Mouse (Mus musculus) forebrain, embryonic 13.5 days (tissue): ENCODE measurements around the gene Rnf144a. TPM values are rescaled to one million over a fixed set of nuclear protein-coding genes. Genes with fewer than 3 reads are reported as not detected.

Experiments
- ATAC-seq: fragments of 200-750 bp; cut with Nextera tagmentation; 2 replicates; pipeline ENCODE4 v1.8.0; 2017
- H3K27ac ChIP-seq: fragments of 300-500 bp; sonication (generic); 2 replicates; pipeline ENCODE4 v1.5.1; 2015; ENCODE audit warnings: inconsistent platforms, mild to moderate bottlenecking, moderate library complexity
- H3K27me3 ChIP-seq: fragments of 300-500 bp; sonication (generic); 2 replicates; pipeline ENCODE4 v1.6.1; 2015; ENCODE audit warnings: mild to moderate bottlenecking, inconsistent platforms
- H3K36me3 ChIP-seq: fragments of 300-500 bp; sonication (generic); 2 replicates; pipeline ENCODE4 v1.6.1; 2015; ENCODE audit warnings: mild to moderate bottlenecking, inconsistent platforms; ENCODE audit not compliant: poor library complexity, severe bottlenecking
- H3K4me1 ChIP-seq: fragments of 300-500 bp; sonication (generic); 2 replicates; pipeline ENCODE4 v1.6.1; 2015; ENCODE audit warnings: inconsistent platforms
- H3K4me2 ChIP-seq: fragments of 300-500 bp; sonication (generic); 2 replicates; pipeline ENCODE4 v1.6.1; 2015; ENCODE audit warnings: inconsistent platforms, mild to moderate bottlenecking, moderate library complexity
- H3K4me3 ChIP-seq: fragments of 300-500 bp; sonication (generic); 2 replicates; pipeline ENCODE4 v1.5.1; 2015; ENCODE audit warnings: mild to moderate bottlenecking, inconsistent platforms
- H3K9ac ChIP-seq: fragments of 300-500 bp; sonication (generic); 2 replicates; pipeline ENCODE4 v1.6.1; 2015; ENCODE audit warnings: mild to moderate bottlenecking, inconsistent platforms
- H3K9me3 ChIP-seq: fragments of 300-500 bp; sonication (generic); replicated peaks from 2 replicates; pipeline ENCODE4 v1.6.1; 2016; ENCODE audit warnings: inconsistent platforms
- WGBS: fragments of 180-500 bp; shearing (Covaris S2); methylation state at CpG from one replicate; pipeline ENCODE4 v1.1.7; 2015; 5-methylcytosine and 5-hydroxymethylcytosine counted together
- polyA plus RNA-seq: library from polyadenylated mRNA; unstranded; fragments of >200 nt; fragmentation: Nextera tagmentation; extraction: Ambion mirVana; gene quantifications from 2 replicates; pipeline ENCODE4 v1.2.1, GENCODE M21; 2015

Rnf144a gene
- polyA plus RNA-seq, 1 experiment from 2014 or later = 36.8 TPM

GRCm38 (mm10) chr12:26386947-26387346, 28.1 kb downstream of the Rnf144a start:
- Histone ChIP-seq H3K4me3 (no peak overlapping the region), H3K9ac (no peak overlapping the region), H3K27me3 (no peaks in the 10 kb centered on the region), H3K4me1 (no peaks in the 10 kb centered on the region), H3K4me2 (no peak overlapping the region), H3K9me3 (no peaks in the 10 kb centered on the region), H3K36me3 (peaks cover 73% of the 10 kb centered on the region), H3K27ac (no peak overlapping the region)
- ATAC-seq = no peak
- 76% methylated on average over 9 of the region's 9 CpGs for WGBS

GRCm38 (mm10) chr12:26386189-26386588, 28.9 kb downstream of the Rnf144a start:
- Histone ChIP-seq H3K9me3 (no peaks in the 10 kb centered on the region), H3K4me2 (no peak overlapping the region), H3K4me3 (no peak overlapping the region), H3K9ac (no peak overlapping the region), H3K4me1 (no peaks in the 10 kb centered on the region), H3K36me3 (peaks cover 81% of the 10 kb centered on the region), H3K27ac (no peak overlapping the region), H3K27me3 (no peaks in the 10 kb centered on the region)
- WGBS = 88% methylated on average over 2 of the region's 2 CpGs
- ATAC-seq = no peak

GRCm38 (mm10) chr12:26385735-26386134, 29.3 kb downstream of the Rnf144a start:
- H3K9ac ChIP-seq = no peak overlapping the region
- no peak overlapping the region for H3K27ac ChIP-seq
- peaks cover 85% of the 10 kb centered on the region for H3K36me3 ChIP-seq
- no peak for ATAC-seq
- H3K4me1 ChIP-seq = no peaks in the 10 kb centered on the region
- no peaks in the 10 kb centered on the region for H3K27me3 ChIP-seq
- H3K4me3 ChIP-seq = no peak overlapping the region
- no peaks in the 10 kb centered on the region for H3K9me3 ChIP-seq
- no peak overlapping the region for H3K4me2 ChIP-seq
- WGBS = 91% methylated on average over 6 of the region's 6 CpGs

GRCm38 (mm10) chr12:26381730-26382129, 33.3 kb downstream of the Rnf144a start:
- Histone ChIP-seq H3K4me1 (no peaks in the 10 kb centered on the region), H3K27me3 (no peaks in the 10 kb centered on the region), H3K9ac (no peak overlapping the region), H3K4me2 (no peak overlapping the region), H3K9me3 (no peaks in the 10 kb centered on the region), H3K36me3 (peaks cover 88% of the 10 kb centered on the region), H3K27ac (no peak overlapping the region), H3K4me3 (no peak overlapping the region)
- no peak for ATAC-seq
- WGBS = 97% methylated on average over 8 of the region's 8 CpGs

- H3K9me3 ChIP-seq = no peaks in the 10 kb centered on the region
- no peak for ATAC-seq
- no peak overlapping the region for H3K27ac ChIP-seq
- peaks cover 88% of the 10 kb centered on the region for H3K36me3 ChIP-seq
- H3K27me3 ChIP-seq = no peaks in the 10 kb centered on the region
- no peak overlapping the region for H3K4me2 ChIP-seq
- H3K9ac ChIP-seq = no peak overlapping the region
- no peaks in the 10 kb centered on the region for H3K4me1 ChIP-seq
- H3K4me3 ChIP-seq = no peak overlapping the region
- 89% methylated on average over 7 of the region's 7 CpGs for WGBS
These were observed 35.3 kb downstream of the Rnf144a start for GRCm38 (mm10) chr12:26379797-26380196.

- no peaks in the 10 kb centered on the region for H3K4me1 ChIP-seq
- 89% methylated on average over 7 of the region's 7 CpGs for WGBS
- H3K4me2 ChIP-seq = no peak overlapping the region
- H3K27me3 ChIP-seq = no peaks in the 10 kb centered on the region
- ATAC-seq = no peak
- no peak overlapping the region for H3K27ac ChIP-seq
- H3K9me3 ChIP-seq = no peaks in the 10 kb centered on the region
- H3K9ac ChIP-seq = no peak overlapping the region
- no peak overlapping the region for H3K4me3 ChIP-seq
- peaks cover 75% of the 10 kb centered on the region for H3K36me3 ChIP-seq
These were observed 37.4 kb downstream of the Rnf144a start for GRCm38 (mm10) chr12:26377691-26378090.

GRCm38 (mm10) chr12:26376541-26377323, 38.3 kb downstream of the Rnf144a start:
- no peak overlapping the region for H3K9ac ChIP-seq
- H3K36me3 ChIP-seq = peaks cover 67% of the 10 kb centered on the region
- H3K4me3 ChIP-seq = no peak overlapping the region
- WGBS = 97% methylated on average over 8 of the region's 8 CpGs
- ATAC-seq = no peak
- H3K4me1 ChIP-seq = no peaks in the 10 kb centered on the region
- H3K27ac ChIP-seq = no peak overlapping the region
- H3K27me3 ChIP-seq = no peaks in the 10 kb centered on the region
- no peaks in the 10 kb centered on the region for H3K9me3 ChIP-seq
- no peak overlapping the region for H3K4me2 ChIP-seq

GRCm38 (mm10) chr12:26373721-26374120, 41.3 kb downstream of the Rnf144a start:
- H3K4me1 ChIP-seq = peaks cover 17% of the 10 kb centered on the region
- WGBS = 91% methylated on average over 7 of the region's 7 CpGs
- no peak overlapping the region for H3K4me2 ChIP-seq
- ATAC-seq = no peak
- no peak overlapping the region for H3K9ac ChIP-seq
- no peak overlapping the region for H3K27ac ChIP-seq
- H3K9me3 ChIP-seq = no peaks in the 10 kb centered on the region
- no peak overlapping the region for H3K4me3 ChIP-seq
- H3K27me3 ChIP-seq = no peaks in the 10 kb centered on the region
- H3K36me3 ChIP-seq = peaks cover 41% of the 10 kb centered on the region

GRCm38 (mm10) chr12:26370004-26370403, 45.0 kb downstream of the Rnf144a start:
- H3K27ac ChIP-seq = 0 out of 2 replicates have a peak overlapping the region, but pooled peaks have one; percentile 25
- H3K4me1 ChIP-seq = peaks cover 17% of the 10 kb centered on the region
- H3K4me3 ChIP-seq = no peak overlapping the region
- H3K4me2 ChIP-seq = no peak overlapping the region
- 65% methylated on average over 8 of the region's 8 CpGs for WGBS
- H3K9ac ChIP-seq = no peak overlapping the region
- H3K36me3 ChIP-seq = peaks cover 7% of the 10 kb centered on the region
- no peaks in the 10 kb centered on the region for H3K9me3 ChIP-seq
- H3K27me3 ChIP-seq = no peaks in the 10 kb centered on the region
- ATAC-seq = peak; percentile 55

GRCm38 (mm10) chr12:26367361-26367760, 47.7 kb downstream of the Rnf144a start:
- no peak for ATAC-seq
- Histone ChIP-seq H3K9ac (no peak overlapping the region), H3K4me3 (no peak overlapping the region), H3K4me1 (peaks cover 17% of the 10 kb centered on the region), H3K9me3 (no peaks in the 10 kb centered on the region), H3K27ac (no peak overlapping the region), H3K27me3 (no peaks in the 10 kb centered on the region), H3K36me3 (peaks cover 13% of the 10 kb centered on the region; the same call in 1 of the 2 replicates), H3K4me2 (no peak overlapping the region)
- 97% methylated on average over 2 of the region's 2 CpGs for WGBS

GRCm38 (mm10) chr12:26366372-26366771, 48.7 kb downstream of the Rnf144a start:
- no peaks in the 10 kb centered on the region for H3K27me3 ChIP-seq
- H3K4me3 ChIP-seq = no peak overlapping the region
- 90% methylated on average over 4 of the region's 4 CpGs for WGBS
- H3K27ac ChIP-seq = no peak overlapping the region
- no peak for ATAC-seq
- peaks cover 13% of the 10 kb centered on the region; the same call in 1 of the 2 replicates for H3K36me3 ChIP-seq
- H3K4me1 ChIP-seq = peaks cover 21% of the 10 kb centered on the region
- no peak overlapping the region for H3K9ac ChIP-seq
- H3K4me2 ChIP-seq = no peak overlapping the region
- H3K9me3 ChIP-seq = no peaks in the 10 kb centered on the region

GRCm38 (mm10) chr12:26365531-26366315, 49.3 kb downstream of the Rnf144a start:
- H3K4me1 ChIP-seq = peaks cover 27% of the 10 kb centered on the region
- H3K4me3 ChIP-seq = no peak overlapping the region
- no peaks in the 10 kb centered on the region for H3K9me3 ChIP-seq
- no peaks in the 10 kb centered on the region for H3K27me3 ChIP-seq
- no peak overlapping the region for H3K27ac ChIP-seq
- no peak overlapping the region for H3K4me2 ChIP-seq
- WGBS = 92% methylated on average over 3 of the region's 3 CpGs
- no peak overlapping the region for H3K9ac ChIP-seq
- ATAC-seq = no peak
- peaks cover 13% of the 10 kb centered on the region; the same call in 1 of the 2 replicates for H3K36me3 ChIP-seq
